Mouse (Mus musculus) right cerebral cortex, postnatal 14 days (tissue): Measurements from ENCODE around the gene Myl12a.

ENCODE experiments used
- DNase-seq: peaks from one replicate; pipeline ENCODE4 v3.0.0; 2022

Myl12a gene

DNA sequence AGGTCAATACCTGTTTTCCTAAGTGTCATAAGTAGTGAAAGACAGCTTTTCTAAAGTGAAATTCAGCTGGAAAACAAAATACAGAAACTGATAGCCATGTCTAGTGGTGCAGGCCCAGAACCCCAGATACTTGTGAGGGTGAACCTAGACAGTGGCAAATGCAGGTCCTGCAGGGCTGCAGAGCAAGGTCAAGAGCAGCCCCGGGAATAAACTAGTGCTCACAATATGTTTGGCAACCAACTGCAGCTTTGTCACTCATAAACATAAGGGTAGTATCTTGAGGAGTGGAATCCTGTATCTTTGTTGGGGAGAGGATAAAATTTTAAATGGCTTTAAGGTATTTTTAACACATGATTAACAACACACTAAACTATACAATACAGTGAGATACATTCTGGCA lies 7.1 kb upstream of the Myl12a start:
- no peak for DNase-seq

DNA sequence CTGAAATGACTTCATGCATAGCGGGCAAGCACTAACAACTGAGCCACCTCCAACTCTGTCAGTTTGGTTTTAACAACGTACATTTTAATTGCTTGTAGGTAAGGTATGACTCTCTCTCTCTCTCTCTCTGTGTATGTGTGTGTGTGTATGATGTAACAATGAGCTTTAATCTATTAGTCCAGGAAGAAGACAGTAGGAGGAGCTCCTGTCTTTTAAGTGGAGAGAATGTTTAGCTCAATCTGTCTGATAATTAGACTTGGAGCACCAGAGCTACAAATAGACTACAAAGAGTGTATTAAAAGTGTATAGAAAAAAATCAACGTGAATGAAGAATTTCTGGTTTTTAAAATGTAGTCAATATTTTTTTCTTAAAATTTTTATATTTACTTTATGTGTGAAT lies 6.0 kb upstream of the Myl12a start:
- DNase-seq, result no peak

DNA sequence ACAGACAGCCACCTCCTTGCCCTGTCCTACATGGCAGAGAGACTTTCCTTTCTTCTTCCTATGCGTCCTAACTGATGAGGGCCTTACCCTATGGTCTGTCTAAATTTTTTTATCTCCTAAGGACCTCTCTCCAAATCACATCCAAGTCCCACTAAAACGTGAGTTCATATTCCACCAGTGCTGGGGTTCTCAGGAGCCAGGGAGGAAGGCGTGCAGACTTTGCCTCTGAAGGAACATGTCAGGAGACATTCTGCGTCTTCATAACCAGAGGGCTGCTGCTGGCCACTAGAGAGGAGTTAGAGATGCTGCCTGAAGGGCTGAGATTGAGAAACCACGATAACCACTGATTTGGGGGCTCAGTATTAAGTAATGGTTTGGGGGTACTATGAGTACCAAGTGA lies 4.3 kb upstream of the Myl12a start:
- DNase-seq, result no peak

DNA sequence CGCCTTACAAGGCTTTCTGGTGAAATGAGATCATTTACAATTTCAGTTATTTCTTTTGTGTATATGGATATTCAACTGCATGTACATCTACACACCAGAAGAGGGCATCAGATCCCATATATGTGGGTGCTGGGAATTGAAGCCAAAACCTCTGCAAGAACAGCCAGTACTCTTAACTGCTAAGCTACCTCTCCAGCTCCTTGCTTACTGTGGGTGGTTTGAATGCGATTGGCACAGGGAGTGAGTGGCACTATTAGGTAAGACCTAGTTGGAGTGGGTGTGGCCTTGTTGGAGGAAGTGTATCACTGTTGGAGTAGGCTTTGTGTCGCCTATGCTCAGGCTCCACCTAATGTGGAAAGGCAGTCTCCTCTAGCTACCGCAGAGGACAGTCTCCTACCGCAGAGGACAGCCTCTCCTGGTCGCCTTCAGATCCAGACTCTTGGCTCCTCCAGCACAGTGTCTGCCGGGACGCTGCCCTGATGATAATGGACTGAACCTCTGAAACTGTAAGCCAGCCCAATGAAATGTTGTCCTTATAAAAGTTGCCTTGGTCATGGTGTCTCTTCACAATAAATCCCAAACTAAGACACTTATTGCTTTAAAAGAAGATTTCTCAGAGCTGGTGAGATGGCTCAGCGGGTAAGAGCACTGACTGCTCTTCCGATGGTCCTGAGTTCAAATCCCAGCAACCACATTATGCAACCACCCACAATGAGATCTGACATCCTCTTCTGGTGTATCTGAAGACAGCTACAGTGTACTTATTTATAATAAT lies 1.7 kb upstream of the Myl12a start:
- no peak for DNase-seq

DNA sequence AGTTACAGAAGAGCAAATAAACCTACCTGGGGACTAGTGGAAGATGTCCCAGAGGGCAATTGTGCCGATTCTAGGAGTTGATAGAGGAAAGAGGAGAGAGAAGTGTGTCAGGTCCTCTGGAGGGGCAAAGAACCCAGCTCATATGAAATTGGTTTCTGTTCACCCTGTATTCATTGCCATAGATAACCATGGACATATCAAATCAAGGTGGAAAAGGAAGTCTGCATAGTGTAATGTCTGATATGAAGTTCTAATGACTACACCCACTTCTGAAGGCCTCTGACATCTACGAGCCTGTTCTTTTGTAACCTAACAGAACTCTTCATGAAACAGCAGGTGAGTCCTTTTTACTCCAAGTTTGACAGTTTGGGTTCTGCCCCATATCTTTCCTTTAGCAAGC lies 1.0 kb upstream of the Myl12a start:
- no peak for DNase-seq

DNA sequence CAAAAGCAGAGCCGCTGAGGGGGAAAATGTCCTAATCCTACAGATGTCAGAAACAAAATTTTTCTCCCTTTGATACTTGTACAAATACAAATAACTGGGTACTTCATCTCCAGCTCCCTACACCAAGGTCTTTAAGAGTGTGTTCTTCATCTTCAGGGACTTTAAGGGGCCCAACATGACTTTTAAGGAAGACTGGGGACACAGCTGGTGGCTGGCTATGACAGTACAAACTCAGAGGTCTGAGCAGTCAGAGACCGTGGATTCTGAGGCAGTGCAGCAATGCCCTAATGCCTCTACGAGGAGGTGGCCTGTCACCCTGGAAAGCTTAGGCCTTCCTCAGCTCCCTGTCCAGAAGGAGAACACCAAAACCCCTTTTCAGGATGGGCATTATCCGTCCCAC lies 434 bp upstream of the Myl12a start:
- no peak for DNase-seq

DNA sequence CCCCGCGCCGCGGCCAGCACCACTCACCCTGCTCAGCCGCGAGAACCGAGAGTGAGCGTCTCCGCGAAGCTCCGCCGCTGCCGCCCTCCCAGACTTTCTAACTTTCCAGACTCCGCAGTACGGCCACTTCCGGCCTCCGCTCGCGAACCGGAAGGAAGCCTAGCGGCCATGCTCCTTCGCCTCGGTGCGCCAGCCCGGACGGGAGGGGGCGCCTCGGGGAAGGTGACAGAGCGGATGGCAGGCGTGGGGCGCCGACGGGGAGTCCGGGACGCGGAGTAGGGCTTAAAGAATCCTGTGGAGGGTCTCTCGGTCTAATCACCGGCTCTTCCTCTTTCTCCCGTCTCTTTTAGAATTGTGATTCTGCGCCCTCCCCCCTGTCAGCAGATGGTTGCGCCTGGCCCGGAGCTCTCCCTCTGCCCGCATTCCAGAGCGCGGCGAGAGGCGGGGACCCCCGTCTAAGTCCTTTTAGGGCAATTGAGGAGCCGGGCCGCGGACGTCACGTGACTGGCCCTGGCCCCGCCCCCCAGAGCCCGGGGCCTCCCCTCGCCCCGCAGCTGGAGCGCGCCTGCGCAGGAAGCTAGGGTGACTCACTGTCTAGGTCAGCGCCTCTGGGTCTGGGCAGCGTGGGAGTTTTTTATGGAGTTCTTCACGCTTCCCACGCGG lies 466 bp downstream of the Myl12a start, which contains the start of gene Myom1:
Myom1 (plus strand) TSS at position 553 of the 663 bp plus-strand sequence.
- peak; percentile 96 for DNase-seq

DNA sequence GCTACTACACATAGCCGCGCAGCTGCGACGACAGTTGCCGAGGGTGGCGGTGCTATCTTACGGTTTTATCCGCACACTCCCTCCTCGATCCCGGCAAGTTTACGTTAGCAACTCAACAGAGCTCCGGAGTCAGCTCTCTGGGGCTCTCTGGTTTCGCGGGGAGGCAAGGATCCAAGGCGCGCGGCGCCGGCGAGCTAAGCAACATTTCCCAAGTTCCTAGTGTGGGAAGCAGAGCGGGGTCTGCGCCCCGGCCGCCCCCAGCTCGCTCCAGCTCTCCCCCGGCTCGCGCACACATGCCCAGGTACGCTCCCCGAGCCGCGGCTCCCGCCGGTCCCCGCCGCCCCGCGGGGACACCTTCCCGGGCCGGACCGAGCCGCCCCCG lies 988 bp downstream of the Myl12a start:
- peak; percentile 35 for DNase-seq

DNA sequence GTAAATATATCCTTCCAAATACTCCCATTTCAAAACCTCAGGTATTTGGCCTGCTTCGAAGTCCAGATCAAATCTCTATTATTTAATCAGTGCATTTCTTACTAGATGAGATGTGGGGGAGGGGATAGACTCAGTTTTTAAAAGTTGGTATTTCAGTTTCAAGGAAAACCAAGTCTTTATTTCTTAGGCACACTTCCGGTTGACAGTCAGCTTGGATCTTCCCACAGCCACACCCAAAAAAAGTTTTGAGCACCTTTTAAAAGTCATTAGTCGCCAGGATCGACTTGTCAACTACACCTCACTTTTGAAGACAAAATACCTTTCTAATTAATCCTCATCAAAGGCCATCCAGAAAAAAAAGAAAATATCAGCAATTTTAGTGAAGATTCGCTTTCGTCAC lies 1.6 kb downstream of the Myl12a start:
- DNase-seq, result no peak

DNA sequence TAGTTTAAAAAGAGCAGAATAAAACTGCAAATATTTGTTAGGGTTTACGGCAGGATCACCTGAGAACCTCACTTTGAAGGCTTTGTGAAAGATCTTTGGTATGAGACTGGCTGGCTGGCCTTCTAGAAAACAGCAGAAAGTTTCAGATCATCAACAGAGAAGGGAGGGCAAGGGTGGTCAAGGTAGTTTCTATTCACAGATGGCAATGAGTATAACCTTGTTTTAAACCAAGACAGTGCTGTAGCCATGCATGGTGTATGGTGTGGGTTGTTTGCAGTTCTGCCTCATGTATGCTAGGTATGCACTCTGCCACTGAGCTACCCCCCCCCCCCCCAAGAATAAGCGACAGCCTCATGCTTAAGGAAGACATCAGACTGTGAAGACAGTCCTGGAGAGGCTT lies 2.4 kb downstream of the Myl12a start:
- no peak for DNase-seq

DNA sequence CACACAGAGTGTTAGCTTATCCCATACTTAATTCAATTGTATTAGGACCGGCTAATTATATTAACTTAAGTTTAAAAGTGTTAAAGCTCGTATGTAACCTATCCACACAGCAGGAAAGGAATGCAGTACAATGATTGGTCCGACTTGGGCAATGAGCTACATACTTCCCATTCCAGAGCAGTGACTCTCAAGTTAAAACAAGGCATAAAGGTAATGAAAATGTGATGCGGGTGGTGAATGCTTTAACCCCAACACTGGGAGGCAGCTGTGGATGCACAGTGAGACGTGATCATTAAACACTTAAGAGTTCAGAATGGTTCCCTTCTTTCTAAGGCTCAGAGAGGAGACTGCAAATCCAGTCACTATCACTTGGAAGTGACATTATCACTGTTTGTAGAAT lies 3.5 kb downstream of the Myl12a start:
- DNase-seq, result no peak

DNA sequence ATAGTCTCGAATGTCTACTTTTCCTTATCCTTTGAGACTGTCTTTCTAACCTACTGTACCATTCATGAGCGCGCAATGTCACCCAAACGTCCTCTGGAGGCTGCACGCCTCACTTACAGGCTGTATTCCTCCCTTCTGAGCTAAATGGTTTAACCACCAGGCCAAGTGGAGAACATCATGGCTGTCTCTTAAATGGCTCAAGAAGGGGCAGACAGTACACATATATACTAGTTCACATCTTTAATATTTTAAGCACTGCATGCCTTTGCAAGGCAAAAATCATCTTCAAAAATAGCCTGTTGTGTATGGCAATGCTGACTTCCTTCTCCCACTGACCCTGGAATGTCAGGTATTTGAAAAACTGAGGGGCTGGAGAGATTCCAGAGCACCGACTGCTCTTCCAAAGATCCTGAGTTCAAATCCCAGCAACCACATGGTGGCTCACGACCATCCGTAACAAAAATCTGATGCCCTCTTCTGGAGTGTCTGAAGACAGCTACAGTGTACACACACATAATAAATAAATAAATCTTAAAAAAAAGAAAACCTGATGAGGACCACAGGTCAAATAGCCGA lies 4.2 kb downstream of the Myl12a start:
- DNase-seq, result no peak

DNA sequence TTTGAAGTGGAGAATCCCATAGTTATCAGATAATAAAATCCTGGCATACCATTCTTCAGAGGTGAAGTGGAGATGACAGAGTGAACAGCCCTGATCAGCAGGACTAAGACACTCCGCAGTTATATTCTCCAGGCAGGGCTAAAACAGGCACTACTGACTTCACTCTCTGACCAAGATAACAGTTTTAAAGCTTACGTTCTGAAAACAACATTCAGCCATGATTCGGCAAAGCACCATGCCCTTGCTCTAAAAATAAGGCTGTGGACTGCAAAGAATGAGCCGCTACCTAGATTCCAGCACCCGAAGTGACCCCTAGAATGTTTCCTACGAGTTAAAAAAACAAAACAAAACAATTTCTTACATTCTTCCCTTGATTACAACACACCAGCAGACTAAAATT lies 4.8 kb downstream of the Myl12a start:
- DNase-seq, result no peak

DNA sequence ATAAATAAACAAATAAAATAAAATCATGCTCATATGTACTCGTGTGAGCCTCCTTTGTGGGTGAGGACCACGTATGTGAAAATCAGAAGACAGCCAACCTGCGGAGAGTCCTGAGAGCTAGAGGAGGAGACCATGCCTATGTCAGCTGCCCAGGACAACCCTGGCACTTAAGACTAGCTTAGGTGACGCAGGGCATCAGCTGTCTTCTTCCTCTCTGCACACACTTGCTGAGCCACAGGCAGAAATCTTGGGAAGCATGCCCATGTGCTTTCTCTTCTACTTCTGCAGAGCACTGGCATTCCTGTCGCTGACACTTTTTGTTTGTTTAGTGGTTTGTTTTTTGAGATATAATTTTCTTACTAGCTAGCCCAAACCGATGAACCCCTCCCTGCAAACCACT lies 7.1 kb downstream of the Myl12a start:
- no peak for DNase-seq

DNA sequence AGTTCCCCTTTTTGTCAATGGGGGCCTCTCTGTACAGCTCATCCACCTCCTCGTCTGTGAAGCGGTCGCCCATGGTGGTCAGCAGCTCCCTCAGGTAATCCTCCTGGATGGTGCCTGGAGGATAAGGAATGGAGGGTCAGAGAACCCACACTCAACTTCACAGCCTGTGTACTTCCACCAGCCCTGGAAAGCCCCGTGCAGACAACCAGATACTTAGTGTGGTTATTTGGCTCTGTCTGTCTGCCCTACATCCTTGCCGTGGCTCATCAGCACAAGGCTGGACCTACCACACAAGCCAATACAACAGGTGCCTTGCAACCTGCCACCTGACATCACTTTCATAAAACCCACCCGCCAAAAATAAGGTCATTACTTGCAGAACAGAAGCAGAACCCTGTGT lies 8.0 kb downstream of the Myl12a start:
- no peak for DNase-seq

DNA sequence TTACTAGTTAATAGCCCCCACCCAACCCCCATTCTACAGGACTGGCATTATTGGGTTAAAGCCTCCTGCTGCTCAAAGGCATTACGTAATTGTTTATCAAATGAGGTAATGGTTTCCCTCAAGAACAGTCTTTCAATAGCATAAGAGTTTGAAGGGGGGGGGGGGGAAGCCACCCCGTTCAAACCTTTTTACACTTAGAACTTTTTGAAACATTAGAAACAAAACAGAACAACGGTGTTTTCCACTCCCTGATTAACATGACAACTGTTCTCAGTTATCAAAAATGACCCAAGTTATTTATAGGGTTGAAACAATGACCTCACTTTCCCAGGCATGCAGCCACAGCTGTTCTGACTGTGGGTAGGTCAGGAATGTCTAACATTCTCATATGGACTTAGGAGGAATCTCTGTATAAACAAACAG lies 9.3 kb downstream of the Myl12a start:
- no peak for DNase-seq

DNA sequence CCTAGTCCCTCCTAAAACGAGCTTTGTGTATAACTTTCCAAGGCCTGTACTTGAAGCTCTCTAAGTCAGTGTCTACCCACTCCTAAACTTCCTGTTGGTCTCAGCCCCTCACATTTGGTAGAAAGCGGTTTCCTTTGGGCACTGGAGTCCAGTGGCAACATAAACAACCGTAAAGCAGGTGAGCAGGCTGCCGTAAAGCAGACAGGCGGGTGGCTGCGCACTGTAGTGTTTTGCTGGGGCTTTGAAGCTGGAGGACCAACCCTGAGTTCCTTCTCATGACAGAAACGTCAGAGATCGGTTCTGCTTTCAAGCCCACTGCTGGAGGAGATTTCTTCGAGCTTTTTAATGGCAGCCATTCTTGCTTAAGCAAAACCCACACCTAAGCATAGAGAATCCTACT lies 10.0 kb downstream of the Myl12a start:
- DNase-seq, result no peak

DNA sequence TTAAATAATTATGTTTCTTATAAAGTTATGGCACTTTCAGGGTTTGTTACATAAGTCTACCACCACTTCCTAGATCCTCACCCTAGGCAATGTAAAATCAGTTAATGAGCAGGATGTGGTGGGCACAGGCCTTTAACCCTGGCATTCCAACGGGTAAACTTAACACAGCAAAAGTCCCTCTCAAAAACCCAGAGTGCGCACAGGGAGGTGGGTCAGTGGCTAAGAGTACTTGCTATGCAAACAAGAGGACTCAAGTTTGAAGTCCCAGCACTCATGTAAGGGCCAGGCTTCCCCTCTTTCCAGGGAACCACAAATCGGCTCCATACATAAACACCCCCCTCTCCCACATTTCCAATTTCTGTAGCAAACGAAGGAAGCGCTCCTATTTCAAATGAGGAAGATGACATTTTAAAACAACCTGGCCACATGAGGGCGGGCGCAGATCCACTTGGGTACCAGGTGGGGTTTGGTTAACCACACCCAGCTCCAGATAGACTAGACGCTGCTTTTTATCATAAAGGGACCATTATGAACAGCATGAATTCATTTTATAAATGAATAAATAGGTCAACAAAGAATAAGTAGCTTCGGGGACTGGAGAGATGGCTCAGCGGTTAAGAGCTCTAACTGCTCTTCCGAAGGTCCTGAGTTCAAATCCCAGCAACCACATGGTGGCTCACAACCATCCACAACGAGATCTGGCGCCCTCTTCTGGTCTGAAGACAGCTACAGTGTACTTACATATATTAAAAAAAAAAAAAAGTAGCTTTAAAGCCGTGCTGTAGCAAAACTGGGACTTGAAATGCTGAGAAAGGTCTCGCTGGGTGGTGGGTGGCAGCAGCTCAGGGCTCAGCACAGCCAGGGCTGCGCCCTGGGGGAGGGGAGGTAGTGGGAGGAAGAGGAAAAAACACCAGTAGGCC lies 10.7 kb downstream of the Myl12a start:
- peak; percentile 25 for DNase-seq

DNA sequence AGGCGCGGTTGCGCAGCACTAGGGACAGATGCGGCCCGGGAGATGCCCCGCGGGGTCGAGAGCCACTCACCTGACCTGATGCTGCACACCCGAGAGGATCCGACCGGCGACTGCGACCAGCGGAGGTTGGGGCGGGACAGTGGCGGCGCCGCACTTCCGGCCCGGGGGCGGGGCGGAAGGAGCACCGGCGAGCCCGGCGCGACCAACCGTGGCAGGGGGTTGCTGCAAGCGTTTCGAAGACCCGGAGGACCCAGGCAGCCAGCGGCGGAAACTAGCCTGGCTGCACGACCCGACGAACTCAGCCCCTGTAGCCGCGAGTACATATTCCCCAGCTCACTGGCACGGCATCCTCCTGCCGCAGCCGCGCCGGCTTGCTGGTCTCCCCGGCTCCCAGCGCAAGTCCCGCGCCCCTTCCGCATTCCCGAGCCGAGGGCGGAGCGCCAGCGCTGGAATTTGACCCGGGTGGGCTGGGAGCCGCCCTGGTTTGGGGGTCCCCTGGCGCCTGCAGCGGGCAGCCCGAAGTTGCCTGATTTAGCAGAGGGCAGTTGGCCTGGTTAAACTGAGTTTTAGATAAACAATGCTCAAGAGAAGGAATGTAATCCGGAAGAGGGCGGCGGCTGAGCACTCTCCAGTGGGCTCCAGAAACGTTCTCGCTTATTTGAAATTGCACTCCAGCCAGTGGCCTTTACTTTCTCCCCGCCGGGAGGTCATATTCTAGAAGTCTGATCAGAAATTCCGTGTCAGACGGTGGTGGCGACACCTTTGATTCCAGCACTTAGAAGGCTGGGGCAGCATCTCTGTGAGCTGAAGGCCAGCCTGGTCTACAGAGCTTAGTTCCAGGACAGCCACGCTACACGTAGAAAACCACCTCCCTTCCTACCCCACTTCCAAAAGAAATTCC lies 12.0 kb downstream of the Myl12a start:
- peak; percentile 82 for DNase-seq

DNA sequence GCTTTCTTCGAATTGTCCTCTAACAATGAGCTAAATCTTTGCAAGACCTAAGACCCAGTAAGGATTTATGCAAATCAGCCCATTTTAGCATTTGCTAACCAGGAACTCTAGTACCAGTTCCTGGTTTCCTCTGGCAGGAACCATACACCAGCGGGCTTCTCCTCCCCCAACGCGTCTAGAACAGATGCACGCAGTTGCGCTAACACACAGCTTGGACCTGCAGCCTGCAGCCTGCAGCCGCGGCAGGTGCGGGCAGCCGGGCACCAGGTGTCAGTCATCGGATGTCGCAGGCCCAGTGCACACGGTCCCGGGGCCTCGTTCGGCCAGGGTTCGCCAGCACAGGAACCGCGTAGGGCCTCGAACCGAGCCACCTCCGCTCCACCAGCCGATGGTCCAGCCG lies 12.7 kb downstream of the Myl12a start:
- peak; percentile 32 for DNase-seq

DNA sequence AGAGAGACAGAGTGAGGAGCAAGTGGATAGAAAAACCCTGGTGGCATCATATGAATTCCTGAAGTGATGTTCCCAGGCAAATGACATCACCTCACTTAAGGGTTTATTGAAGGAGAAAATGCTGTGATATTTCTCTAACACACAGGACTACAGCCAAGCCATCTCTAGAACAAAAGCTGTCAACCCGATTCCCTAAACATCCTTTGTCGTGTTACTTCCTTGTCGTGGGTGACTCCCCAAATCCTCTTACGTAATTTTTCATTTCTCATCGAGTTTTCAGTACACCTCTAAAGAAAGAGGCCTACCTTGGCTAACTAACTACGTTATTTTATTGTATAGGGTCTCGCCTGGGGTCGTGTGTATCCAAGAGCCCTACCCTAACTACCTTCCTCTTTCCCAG lies 13.2 kb downstream of the Myl12a start:
- no peak for DNase-seq

DNA sequence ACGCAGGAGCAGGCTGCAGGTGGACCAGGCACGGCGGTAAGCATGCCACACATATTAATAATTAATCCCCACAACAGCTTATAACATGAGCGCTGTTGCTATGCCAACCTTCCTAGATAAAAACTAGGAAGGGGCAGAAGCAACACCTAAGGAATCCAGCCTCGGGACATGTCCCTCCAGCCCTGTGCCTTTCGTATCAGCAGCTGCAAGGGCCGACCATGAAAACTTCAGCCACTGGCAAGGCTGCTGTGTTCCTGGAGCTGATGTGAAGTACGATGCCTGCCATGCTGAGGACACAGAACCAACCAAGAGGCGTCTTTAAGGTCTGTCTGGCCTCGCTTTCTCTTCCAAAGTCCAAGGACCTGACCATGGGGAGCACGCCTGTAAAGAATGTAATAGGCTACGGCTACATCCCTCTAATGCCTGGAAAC lies 14.3 kb downstream of the Myl12a start:
- DNase-seq, result no peak
